Mouse (Mus musculus) forebrain, embryonic 14.5 days (tissue): ENCODE results near the gene Abhd16b. TPM values are rescaled to one million over a fixed set of nuclear protein-coding genes. Genes with fewer than 3 reads are reported as not detected.
"Not testable (repeated sequence)": the region's sequence is repeated elsewhere in the genome, so short reads cannot be mapped to it uniquely, and the experiment has no call there.

ENCODE experiments used
- ATAC-seq: fragments of 200-750 bp; cut with Nextera tagmentation; 2 replicates; pipeline ENCODE4 v1.8.0; 2017; ENCODE audit warnings: mild to moderate bottlenecking, moderate library complexity
- DNase-seq: peaks from one replicate; pipeline ENCODE4 v3.0.0-alpha.2; 2015; ENCODE audit warnings: low spot score
- H3K27ac ChIP-seq: fragments of 300-500 bp; sonication (generic); 2 replicates; pipeline ENCODE4 v1.5.1; 2014; ENCODE audit warnings: low read depth, mild to moderate bottlenecking, control low read depth, low read length, moderate library complexity
- H3K27me3 ChIP-seq: fragments of 300-500 bp; sonication (generic); replicated peaks from 2 replicates; pipeline ENCODE4 v1.6.1; 2014; ENCODE audit warnings: low read length, control low read depth, mixed read lengths; ENCODE audit not compliant: control insufficient read depth, insufficient read depth
- H3K36me3 ChIP-seq: fragments of 300-500 bp; sonication (generic); 2 replicates; pipeline ENCODE4 v1.6.1; 2014; ENCODE audit warnings: low read length, control low read depth; ENCODE audit not compliant: control insufficient read depth, insufficient read depth
- H3K4me1 ChIP-seq: fragments of 300-500 bp; sonication (generic); 2 replicates; pipeline ENCODE4 v1.6.1; 2014; ENCODE audit warnings: antibody characterized with exemption, low read length, control low read depth; ENCODE audit not compliant: control insufficient read depth, insufficient read depth
- H3K4me2 ChIP-seq: fragments of 300-500 bp; sonication (generic); 2 replicates; pipeline ENCODE4 v1.6.1; 2014; ENCODE audit warnings: mild to moderate bottlenecking, control low read depth, low read length
- H3K4me3 ChIP-seq: fragments of 300-500 bp; sonication (generic); 2 replicates; pipeline ENCODE4 v1.5.1; 2014; ENCODE audit warnings: low read depth, low read length, control low read depth
- H3K9ac ChIP-seq: fragments of 300-500 bp; sonication (generic); 2 replicates; pipeline ENCODE4 v1.6.1; 2014; ENCODE audit warnings: mild to moderate bottlenecking, low read length, control low read depth, moderate library complexity
- H3K9me3 ChIP-seq: fragments of 300-500 bp; sonication (generic); replicated peaks from 2 replicates; pipeline ENCODE4 v1.6.1; 2016; ENCODE audit warnings: low read length, control low read depth, mixed read lengths; ENCODE audit not compliant: control insufficient read depth
- WGBS: fragments of 180-500 bp; shearing (Covaris S2); extraction: QIAGEN DNeasy Blood & Tissue Kit; methylation state at CpG from one replicate; pipeline ENCODE4 v1.1.7; 2014; 5-methylcytosine and 5-hydroxymethylcytosine counted together
- polyA plus RNA-seq: library from polyadenylated mRNA; unstranded; fragments of >200 nt; fragmentation: Nextera tagmentation; extraction: Ambion mirVana; gene quantifications from 2 replicates; pipeline ENCODE4 v1.2.1, GENCODE M21; 2014

The Abhd16b gene
- polyA plus RNA-seq, 1 experiment from 2014 or later: not detected

DNA sequence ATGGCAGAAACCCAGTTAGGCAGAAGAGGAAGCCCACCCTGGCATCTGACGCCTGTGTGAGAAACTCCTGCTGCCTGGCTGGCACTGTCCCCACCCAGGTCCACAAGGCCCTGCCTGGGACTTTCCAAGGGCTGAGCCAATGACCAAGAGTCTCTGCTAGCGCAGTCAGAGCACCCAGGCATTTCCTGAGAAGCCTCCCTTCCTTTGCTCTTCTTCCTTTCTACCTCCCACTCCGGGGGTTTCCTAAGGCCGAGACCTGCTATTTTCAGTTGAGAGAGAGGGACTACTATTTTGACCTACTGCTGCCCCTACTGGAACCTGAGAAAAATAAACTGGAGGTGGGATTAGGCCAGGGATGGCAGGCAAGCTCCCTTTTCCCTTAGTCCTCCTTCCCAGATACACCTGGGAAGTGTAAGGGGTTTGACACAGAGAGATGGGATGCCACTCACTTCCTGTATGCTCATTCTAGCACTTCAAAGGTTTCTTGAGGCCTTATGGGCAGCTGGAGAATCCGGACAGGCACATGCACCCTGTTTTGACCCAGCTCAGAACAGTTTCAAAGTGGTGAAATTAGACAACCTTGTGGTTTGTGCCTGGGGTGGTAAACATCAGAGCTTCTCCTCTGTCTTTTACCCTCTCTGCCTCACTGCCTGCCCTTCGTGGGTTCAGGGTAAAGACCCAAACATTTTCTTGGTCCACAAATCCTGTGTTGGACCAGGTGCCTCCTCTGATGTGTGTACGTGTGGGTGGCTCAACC, 9.3 kb upstream of the Abhd16b start:
- WGBS: 36% methylated on average over 7 of the region's 7 CpGs
- no peaks in the 10 kb centered on the region for H3K36me3 ChIP-seq
- H3K4me2 ChIP-seq: no peak overlapping the region
- H3K4me1 ChIP-seq: no peaks in the 10 kb centered on the region
- no peak overlapping the region for H3K27ac ChIP-seq
- H3K9ac ChIP-seq: no peak overlapping the region
- ATAC-seq (no peak), DNase-seq (no peak)
- H3K4me3 ChIP-seq: no peak overlapping the region
- H3K27me3 ChIP-seq: no peaks in the 10 kb centered on the region
- no peaks in the 10 kb centered on the region for H3K9me3 ChIP-seq

DNA sequence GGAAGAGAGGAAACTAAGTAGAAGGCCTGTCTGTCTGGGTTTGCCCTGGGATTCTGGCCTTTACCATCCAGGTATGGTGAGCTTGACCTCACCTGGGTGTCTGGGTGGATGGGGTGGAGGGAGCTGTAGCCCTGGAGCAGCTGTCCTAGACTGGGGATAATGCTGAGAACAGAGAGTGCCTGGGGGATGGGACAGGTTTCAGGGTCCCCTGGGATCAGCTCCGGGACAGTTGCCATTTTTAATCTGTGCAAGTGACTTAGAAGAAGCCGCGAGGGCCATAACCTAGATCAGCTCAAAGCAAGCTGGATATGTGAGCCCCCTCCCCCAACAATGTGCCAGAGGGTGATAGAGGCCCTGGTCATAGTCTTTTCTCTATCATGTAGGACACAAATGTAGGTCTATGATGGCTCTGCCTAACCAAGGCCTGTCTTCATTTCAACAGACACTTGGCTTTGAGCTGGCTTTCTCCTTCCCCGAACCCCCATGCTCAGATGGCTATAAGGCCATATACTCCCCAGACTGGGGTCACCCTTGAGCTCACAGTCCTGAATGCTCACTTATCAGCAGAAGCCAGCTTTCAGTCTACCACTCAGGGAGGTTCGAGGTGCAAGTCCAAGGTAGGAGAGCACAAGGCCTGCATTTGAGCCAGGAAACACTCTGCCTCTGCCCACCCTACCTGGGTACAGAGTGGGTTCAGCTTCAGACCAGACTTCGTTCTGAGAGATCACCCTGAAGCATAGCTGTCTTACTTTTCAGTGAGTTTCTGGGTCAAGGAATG, 8.4 kb upstream of the Abhd16b start:
- ATAC-seq: no peak
- Histone ChIP-seq H3K4me1 (no peaks in the 10 kb centered on the region), H3K9me3 (no peaks in the 10 kb centered on the region), H3K9ac (no peak overlapping the region), H3K4me3 (no peak overlapping the region), H3K27me3 (no peaks in the 10 kb centered on the region), H3K36me3 (no peaks in the 10 kb centered on the region), H3K27ac (no peak overlapping the region), H3K4me2 (no peak overlapping the region)
- DNase-seq: no peak
- 85% methylated on average over 6 of the region's 6 CpGs for WGBS

DNA sequence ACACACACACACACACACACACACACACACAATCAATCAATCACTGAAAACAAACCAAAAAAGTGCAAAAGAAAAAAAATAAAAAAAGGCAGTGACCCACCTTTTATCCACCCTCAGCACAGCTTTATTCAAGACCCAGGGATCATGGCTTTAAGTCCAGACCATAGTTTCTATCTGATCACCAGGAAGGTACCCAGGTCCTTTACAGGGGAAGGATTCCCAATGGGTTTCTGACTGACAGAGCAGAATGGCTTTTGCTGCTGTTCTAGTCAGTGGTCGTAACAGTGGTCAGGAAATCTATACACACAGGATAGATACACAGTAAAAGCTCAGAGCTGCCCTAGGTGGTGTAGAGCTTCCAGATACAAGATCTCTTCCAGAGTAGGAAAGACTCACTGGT, 7.3 kb upstream of the Abhd16b start:
- no peak overlapping the region for H3K9ac ChIP-seq
- no peak overlapping the region for H3K4me3 ChIP-seq
- no peaks in the 10 kb centered on the region for H3K27me3 ChIP-seq
- DNase-seq: no peak
- ATAC-seq: no peak
- H3K36me3 ChIP-seq: no peaks in the 10 kb centered on the region
- H3K9me3 ChIP-seq: no peaks in the 10 kb centered on the region
- H3K4me2 ChIP-seq: no peak overlapping the region
- H3K27ac ChIP-seq: no peak overlapping the region
- WGBS: 37% methylated on average over 1 of the region's 1 CpGs
- no peaks in the 10 kb centered on the region for H3K4me1 ChIP-seq

DNA sequence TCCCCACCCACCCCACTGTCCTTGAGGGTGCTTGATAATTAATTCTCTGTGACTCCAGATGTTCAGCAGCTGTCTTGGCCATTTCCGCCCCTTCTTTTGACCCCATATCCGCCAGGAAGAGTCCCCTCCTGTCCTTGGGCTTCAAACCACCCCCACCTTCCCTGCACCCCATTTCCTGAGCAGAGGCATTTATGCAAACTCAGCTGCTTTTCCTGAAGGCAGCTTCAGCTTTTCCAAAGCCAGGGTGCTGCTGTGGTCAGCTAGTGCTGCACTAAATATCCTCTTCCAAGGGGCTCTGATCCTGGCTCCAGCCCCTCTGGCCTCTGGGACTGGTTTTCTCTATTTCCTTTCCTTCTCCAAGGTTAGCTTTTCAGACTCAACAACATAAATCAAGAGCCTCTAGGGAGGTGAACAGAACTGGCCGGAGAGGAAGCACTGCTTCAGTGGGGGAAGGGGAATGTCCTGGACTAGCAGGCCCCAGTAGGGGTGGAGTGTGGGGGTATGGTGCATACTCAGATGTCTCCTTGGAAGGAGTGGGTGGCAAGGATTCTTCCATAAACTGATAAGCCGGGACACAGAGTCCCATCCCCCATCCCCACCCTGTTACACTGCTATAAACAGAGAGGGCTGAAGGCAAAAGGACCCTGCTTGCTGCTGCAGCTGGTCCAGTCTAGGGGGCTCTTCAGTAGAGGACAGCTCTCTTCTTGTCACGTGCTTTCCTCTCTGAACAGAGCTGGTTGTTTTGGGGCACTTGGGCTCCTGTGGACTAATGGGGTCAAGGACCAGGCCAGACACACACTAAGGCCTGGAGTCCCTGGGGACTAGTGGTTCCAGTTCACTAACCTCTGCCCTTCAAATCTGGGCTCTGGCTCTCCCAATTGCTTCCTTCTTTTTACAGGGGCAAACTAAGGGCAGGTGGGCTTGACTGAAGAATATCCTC, 5.4 kb upstream of the Abhd16b start:
- ATAC-seq (no peak), DNase-seq (no peak)
- Histone ChIP-seq H3K9ac (no peak overlapping the region), H3K4me2 (no peak overlapping the region), H3K9me3 (no peaks in the 10 kb centered on the region), H3K27ac (no peak overlapping the region), H3K36me3 (no peaks in the 10 kb centered on the region), H3K27me3 (no peaks in the 10 kb centered on the region), H3K4me1 (no peaks in the 10 kb centered on the region), H3K4me3 (no peak overlapping the region)
- 55% methylated on average over 5 of the region's 5 CpGs for WGBS

DNA sequence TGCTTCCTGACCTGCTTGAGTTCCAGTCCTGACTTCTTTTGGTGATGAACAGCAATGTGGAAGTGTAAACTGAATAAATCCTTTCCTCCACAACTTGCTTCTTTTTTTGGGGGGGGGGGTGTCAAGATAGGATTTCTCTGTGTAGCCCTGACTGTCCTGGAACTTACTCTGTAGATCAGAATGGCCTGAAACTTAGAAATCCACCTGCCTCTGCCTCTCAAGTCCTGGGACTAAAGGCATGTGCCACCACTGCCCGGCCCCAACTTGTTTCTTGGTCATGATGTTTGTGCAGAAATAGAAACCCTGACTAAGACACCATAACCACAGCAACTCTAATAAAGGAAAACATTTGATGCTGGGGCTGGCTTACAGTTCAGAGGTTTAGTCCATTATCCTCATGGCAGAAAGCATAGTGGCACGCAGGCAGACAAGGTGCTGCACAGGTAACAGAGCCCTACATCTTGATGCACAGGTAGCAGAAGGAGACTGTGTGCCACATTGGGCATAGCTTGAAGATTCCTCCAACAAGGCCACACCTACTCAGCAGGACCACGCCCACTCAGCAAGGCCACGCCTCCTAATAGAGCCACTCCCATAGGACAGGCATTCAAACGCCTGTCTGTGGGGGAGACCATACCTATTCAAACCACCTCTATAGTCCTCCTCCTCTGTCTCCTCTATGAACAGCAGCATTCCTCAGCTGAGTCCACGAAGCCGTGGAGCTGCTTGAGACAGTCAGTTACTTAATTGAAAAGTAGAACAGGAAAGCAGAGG, 1.4 kb upstream of the Abhd16b start:
- H3K4me1 ChIP-seq: 0 out of 2 replicates have a peak, but pooled peaks cover 2% of the 10 kb centered on the region
- no peaks in the 10 kb centered on the region for H3K27me3 ChIP-seq
- 22% methylated on average over 7 of the region's 7 CpGs for WGBS
- no peaks in the 10 kb centered on the region for H3K9me3 ChIP-seq
- H3K27ac ChIP-seq: no peak overlapping the region
- H3K4me3 ChIP-seq: no peak overlapping the region
- ATAC-seq (no peak), DNase-seq (no peak)
- H3K36me3 ChIP-seq: no peaks in the 10 kb centered on the region
- no peak overlapping the region for H3K4me2 ChIP-seq
- H3K9ac ChIP-seq: no peak overlapping the region

DNA sequence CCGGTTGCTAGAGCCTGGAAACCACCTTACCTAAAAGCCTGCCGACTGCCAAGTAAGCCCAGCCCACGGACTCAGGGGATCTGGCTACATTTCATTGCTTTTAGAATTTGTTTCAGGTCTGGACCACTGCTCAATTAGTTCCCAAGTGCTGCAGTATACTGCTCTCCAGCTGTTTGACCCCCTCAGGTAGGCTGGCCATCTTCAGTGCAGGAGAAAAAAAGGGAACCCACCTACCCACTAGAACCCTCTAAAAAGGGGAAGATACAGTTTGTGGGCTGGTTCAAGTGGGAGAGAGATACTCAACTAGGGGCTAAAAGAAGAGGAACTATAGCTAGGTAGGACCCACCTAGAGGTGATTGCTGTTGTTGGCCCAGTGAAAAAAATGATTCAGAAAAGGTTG, 800 bp upstream of the Abhd16b start:
- ATAC-seq: no peak

DNA sequence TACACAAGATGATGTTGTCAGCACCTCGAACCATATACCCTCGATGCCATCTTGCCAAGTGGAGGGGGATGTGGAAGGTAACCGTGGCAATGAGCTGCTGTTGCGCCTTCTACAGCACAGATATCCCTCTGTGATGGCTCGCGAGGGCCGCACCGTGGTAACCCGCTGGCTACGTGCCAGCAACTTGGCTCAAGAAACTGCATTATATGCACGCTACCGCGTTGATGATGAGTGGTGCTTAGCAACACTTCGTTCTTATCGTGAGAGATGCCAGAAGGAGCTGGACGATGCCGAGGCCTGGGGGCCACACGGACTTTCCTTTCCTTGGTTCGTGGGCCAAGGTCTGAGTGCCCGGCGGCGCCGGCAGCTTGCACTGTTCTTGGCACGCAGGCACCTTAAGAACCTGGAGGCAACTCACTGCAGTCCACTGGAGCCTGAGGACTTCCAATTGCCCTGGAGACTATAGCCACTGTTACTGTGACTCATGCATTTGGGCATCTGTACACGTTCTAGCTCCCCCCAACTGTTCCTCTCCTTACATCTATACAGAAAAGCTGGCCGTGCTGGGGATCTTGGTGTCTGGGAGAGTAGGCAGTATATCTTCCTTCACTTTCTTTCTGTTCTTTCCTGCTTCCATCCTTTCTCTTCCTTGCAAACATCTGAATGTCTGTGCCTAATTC, 1.4 kb downstream of the Abhd16b start:
- Histone ChIP-seq H3K9me3 (no peaks in the 10 kb centered on the region), H3K4me1 (peaks cover 7% of the 10 kb centered on the region), H3K4me3 (no peak overlapping the region), H3K36me3 (no peaks in the 10 kb centered on the region), H3K9ac (no peak overlapping the region), H3K27ac (no peak overlapping the region), H3K4me2 (no peak overlapping the region), H3K27me3 (no peaks in the 10 kb centered on the region)
- WGBS: 67% methylated on average over 26 of the region's 26 CpGs
- DNase-seq (no peak), ATAC-seq (no peak)

More for the DNA sequence above, 800 bp upstream of the Abhd16b start:
- no peaks in the 10 kb centered on the region for H3K27me3 ChIP-seq
- H3K4me1 ChIP-seq: 0 out of 2 replicates have a peak, but pooled peaks cover 2% of the 10 kb centered on the region
- no peak for DNase-seq
- no peaks in the 10 kb centered on the region for H3K36me3 ChIP-seq
- no peak overlapping the region for H3K4me3 ChIP-seq
- no peak overlapping the region for H3K27ac ChIP-seq
- H3K4me2 ChIP-seq: no peak overlapping the region
- no peaks in the 10 kb centered on the region for H3K9me3 ChIP-seq
- WGBS: 46% methylated on average over 3 of the region's 3 CpGs
- no peak overlapping the region for H3K9ac ChIP-seq

DNA sequence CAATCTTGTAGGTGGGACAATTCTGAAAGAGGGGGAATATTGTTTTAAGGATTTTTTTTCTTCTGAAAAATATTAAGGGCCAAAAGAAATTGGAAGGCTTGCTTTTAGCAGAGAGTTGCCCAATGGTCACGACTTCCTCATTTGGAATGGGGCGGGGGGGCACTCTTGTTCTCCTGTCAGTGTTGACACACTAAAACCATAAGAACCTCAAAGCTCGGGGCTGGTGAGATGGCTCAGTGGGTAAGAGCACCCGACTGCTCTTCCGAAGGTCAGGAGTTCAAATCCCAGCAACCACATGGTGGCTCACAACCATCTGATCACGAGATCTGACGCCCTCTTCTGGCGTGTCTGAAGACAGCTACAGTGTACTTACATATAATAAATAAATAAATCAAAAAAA, 2.8 kb downstream of the Abhd16b start:
- not testable (repeated sequence) for H3K36me3 ChIP-seq, ATAC-seq, H3K4me3 ChIP-seq, H3K9me3 ChIP-seq, H3K27ac ChIP-seq, H3K27me3 ChIP-seq, H3K9ac ChIP-seq, H3K4me1 ChIP-seq, DNase-seq
- peak overlapping the region; percentile 69; the same call in 1 of the 2 replicates for H3K4me2 ChIP-seq
- 72% methylated on average over 8 of the region's 8 CpGs for WGBS
